Mouse (Mus musculus): ENCODE measurements at regions not wholly inside any gene's neighbourhood (a gene's known extent, or its start where the extent isn't known, plus 50 kb on each side); places are given as distances from the start of the nearest gene placed in this dataset.

DNA sequence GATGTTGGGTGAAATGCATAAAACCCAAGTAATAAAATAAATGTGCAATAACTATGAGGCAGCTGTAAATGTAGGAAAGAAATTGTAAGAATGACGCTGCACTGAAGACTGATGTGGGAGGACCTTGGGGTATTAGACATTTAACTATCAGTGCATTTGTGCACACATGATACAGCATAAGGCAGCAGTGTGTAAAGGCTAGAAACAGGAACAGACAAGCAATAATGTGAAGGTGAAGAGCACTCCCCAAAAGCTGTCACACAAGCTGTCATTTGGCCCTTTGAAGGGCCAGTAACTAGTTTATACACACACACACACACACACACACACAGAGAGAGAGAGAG, 339.6 kb upstream of the Ddi1 start:
- intact Hi-C loops (cut with DNase I): no loop called here

DNA sequence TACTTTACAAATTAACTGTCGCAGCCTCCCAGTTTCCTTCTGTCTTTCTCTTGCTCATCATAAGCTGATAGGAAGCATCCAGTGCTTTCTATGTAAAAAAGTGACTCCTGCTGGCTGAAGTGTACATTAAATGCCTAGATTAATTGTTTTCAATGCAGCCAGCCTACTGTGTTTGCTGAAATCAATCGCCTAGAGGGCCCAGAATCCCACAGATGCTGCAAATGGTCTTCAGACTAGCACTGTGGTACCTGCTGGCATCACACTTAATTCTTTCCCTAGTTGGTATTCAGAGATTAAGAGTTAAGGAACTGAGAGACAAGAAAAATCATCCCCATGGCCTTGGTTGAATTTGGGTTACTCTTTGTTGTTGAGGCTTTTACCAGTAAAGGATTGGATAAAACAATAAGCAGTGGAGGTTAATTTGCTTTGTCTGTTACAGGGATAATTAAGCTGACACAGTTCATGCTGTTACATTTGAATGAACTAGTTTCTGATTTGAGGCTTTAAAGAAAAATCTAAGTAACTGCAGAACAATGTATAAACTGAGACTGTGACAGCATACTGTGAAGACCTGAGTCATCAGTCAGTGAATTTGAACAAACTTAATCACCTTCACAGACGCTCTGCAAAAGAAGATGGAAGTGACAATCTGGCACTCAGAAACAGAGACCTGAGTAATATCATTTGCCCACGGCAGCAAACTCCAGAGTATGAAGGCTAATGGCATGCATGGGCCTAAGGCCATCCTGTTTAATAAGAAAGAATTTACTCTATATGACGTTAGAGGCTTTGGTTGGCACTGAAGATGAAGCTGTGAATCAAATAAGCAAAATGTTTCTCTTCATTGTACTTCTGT, 339.0 kb upstream of the Ddi1 start:
- intact Hi-C loops (cut with DNase I): no loop called here

More for the DNA sequence above, 339.6 kb upstream of the Ddi1 start:
- no peak for DNase-seq

More for the DNA sequence above, 339.0 kb upstream of the Ddi1 start:
- no peak for DNase-seq

All from heart, postnatal 36 days (tissue).